Mouse (Mus musculus) liver, embryonic 14.5 days (tissue): Measurements from ENCODE around the gene Fuom.

Source experiments
- CTCF ChIP-seq: IDR thresholded peaks from 2 replicates; pipeline ENCODE4 v1.5.1; 2016; ENCODE audit warnings: antibody characterized with exemption, low read depth, control low read depth
- EP300 ChIP-seq: IDR thresholded peaks from 2 replicates; pipeline ENCODE4 v1.6.1; 2016; ENCODE audit warnings: antibody characterized with exemption, low read depth

DNA sequence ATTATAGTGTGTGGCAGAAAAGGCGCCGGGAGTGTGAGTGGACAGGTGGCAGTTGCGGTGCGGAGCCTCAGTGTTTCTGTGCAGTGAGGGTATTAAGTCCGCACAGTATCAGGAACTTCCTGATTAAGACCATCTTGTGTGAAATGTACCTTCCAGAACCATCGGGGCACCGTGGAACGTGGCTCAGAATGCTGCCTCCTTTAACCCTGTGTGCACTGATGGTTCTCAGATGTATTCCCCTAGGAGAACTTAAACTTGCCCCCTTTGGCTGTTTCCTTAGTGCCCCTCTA, 35.7 kb upstream of the Fuom start:
- TF ChIP-seq EP300 (no peak), CTCF (no peak)
